Mouse (Mus musculus) brain, embryonic 14.5 days (tissue): ENCODE measurements around the gene Zbtb16. TPM values are rescaled to one million over a fixed set of nuclear protein-coding genes. Genes with fewer than 3 reads are reported as not detected.

Experiments
- DNase-seq: peaks from one replicate; pipeline ENCODE4 v3.0.0-alpha.2; 2011; ENCODE audit warnings: low read depth
- CTCF ChIP-seq: fragments of 200-500 bp; IDR thresholded peaks from 2 replicates; pipeline ENCODE4 v1.5.1; 2012; ENCODE audit warnings: inconsistent platforms, mild to moderate bottlenecking, moderate library complexity, borderline replicate concordance; ENCODE audit not compliant: insufficient read depth, insufficient read length; ENCODE audit errors: extremely low read depth
- POLR2A ChIP-seq: fragments of 200-500 bp; IDR thresholded peaks from 2 replicates; pipeline ENCODE4 v1.6.1; 2012; ENCODE audit warnings: mild to moderate bottlenecking, inconsistent platforms, borderline replicate concordance; ENCODE audit not compliant: poor library complexity, insufficient read depth, insufficient read length, severe bottlenecking; ENCODE audit errors: extremely low read depth
- polyA plus RNA-seq: library from polyadenylated mRNA; depleted of rRNA; stranded (reverse); fragments of >200 nt; gene quantifications from 2 replicates; pipeline ENCODE4 v1.2.3, GENCODE M21; 2012

Gene Zbtb16
- polyA plus RNA-seq, 1 experiment, result 4.1 TPM

DNA sequence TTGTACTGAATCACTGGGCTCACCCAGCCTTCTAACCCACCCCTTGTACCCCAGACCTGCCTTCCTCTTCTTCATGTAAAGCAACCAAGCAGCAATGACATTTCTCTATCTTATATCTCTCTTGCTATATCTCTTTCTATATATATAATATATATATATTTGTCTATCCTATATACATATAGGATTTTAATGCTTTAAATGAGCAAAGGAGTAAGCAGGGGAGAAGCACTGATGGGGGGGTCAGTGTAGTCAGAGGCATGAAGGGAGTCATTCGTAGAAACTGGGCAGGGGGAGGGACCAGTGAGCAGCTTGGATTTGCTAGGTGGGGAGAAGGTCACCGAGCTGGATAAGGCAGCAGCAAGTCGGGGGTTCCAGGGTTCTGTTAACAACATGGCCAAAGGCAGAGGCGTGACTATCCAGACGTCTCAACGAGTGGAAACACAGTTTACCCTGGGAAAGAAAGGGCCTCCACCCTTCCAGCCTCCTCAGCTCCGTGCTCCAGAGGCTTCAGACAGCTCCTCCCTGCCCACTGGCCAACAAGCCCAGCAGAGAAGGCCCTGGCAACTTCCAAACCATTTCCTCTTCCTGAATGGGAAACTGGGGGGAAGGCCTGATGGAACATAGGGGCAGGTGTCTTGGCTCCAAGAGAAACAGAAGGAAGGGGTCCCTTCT, 182.5 kb downstream of the Zbtb16 start:
- no peak for DNase-seq

DNA sequence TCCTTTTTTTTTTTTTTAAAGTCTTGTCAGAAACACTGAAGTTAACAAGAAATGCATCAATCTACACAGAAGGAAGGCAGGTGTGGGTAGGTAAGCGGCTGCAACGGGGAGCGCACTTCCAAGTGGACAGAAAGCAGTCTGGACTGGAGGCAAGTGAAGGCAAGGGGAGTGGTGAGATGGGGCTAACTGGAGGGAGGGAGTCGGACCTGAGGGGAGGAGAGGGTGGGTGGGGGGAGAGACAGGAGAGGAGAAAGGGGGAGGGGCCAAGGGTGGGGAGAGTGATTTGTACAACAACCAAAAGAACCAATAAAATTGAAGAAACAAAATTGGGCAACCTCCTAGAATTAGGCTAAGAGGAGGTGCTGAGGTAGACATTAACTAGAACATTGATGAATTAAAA, 184.0 kb downstream of the Zbtb16 start:
- no peak for DNase-seq
- TF ChIP-seq POLR2A, result no peak
- no peak for TF ChIP-seq CTCF

More for the DNA sequence above, 182.5 kb downstream of the Zbtb16 start:
- TF ChIP-seq CTCF (no peak), POLR2A (no peak)

DNA sequence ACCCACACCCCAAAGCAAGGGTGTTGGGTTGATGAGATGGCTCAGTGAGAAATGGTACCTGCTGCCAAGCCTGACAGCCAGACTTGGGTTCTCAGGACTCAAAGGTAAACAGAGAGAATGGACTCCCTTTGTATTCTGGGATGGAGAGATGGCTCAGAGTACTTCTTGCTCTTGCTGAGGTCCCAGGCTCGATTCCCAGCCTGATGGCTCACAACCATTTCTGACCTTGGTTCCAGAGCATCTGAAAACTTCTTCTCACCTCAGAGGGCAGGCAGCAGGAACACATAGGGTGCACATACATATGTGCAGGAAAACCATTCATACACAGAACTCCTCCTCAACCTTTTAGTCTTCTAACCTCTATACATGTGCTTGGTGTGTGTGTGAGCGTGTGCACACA, 185.2 kb downstream of the Zbtb16 start:
- TF ChIP-seq POLR2A, result no peak
- no peak for TF ChIP-seq CTCF
- DNase-seq, result no peak

DNA sequence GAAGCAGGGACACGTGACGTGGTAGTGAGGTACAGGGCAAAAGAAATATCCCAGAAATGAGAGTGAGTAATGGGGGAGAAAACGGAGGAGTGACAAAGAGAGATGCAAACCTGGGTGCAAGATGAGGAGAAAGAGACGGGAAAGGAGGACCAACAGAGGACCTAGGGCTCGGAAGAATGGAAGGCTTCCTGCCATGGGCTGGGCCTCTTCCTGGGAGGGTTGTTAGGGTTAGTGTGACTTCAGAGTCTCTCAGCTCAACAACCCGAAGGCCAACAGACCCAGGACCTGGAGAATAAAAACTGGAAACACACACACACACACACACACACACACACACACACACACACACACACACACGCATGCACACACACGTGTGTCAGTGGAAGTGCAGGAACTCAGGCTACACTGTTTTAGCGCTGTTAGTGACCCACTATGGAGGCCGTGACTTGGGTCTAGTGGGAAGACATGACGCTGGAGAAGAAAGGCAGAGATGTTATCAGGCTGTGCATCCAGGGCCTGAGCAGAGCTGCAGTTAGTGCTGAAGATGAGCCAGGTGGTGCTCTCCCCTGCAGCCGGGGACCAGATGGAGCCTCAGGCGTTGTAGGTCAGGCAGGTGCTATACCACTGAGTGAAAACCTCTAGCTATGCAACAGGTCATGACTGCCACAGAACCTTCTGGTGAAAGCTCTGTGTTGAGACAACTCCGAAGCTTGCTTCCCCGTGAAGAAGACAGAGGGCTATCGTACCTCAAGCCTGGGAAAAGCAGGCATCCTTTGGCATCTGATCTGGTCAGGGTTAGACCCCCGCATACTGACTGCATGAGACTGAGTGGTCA, 186.0 kb downstream of the Zbtb16 start:
- peak; percentile 14 for DNase-seq
- no peak for TF ChIP-seq POLR2A

- TF ChIP-seq CTCF (no peak), POLR2A (no peak)
- peak; percentile 81 for DNase-seq
Observed at GRCm38 (mm10) chr9:48649098-48649766, 186.8 kb downstream of the Zbtb16 start.

GRCm38 (mm10) chr9:48648285-48649097, 187.5 kb downstream of the Zbtb16 start:
- peak; percentile 41 for DNase-seq
- TF ChIP-seq CTCF (no peak), POLR2A (no peak)

DNA sequence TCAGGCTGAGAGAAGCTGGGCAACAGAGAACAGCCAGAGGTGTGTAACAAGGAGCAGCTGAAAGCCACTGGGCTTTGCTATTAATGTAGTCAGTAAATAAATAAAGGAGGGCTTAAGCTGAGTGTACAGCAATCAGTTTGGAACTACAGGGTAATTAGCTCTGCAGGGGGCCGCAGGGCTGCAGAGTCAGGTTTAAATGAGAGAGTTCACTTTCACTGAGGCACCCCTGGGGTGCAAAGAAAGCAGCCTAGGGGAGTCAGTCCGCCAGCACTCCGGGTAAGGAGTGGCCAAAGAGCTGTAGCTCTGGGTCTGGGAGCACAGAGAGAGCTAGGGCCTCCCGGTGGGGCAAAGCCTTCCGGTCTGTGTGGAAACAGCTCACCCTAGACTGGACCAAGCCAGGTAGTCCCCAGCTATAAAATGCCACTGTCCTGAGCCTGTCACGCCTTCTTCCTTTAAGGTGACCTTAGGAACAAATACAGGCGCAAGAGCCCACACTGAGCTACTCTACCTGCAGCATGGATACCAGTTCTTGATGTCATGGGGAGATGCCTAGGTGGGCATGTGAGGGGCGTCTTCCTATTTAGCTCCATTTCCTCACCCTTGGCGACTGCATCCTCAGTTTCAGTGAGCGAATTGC, 188.3 kb downstream of the Zbtb16 start:
- no peak for TF ChIP-seq POLR2A
- no peak for TF ChIP-seq CTCF
- peak; percentile 57 for DNase-seq

DNA sequence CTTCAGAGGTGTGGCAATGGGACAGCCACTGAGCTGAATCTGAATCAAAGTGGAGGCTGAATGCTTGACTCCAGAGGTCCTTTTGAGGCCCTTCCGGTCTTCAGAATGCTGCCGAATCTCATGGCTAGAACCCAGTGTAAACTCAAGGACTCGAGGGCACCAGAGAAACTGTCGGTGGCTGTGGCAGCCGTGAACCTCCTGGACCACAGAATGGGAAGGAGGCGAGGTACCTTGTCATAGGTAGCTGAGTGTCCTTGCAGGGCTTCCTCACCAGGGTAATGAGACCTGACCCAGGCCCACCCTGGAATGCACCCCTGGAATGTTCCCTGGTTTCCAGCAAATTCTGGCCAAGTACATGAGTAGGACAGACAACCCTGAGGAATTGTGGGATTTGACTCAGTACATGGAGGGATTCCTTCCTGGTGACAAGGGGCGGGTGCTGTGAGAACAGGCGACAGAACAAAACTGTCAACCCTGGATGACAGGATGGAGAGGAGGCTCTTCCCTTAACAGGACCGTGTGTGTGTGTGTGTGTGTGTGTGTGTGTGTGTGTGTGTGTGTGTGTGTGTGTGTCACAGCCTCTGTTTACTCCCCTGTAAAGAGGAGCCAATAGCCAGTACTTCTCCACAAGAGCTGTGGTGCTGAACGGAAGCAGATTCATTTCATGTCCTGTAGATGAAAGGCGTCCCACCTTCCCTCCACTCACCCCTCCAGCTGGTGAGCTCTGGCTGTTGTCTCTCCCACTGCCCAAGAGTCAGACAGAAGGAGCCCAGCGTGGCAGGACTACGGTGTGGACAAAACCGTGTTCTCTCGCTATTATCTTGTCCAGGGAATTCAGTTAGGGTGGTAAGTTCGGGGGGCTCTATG, 189.0 kb downstream of the Zbtb16 start:
- peak; percentile 20 for DNase-seq
- no peak for TF ChIP-seq CTCF
- TF ChIP-seq POLR2A, result no peak

DNA sequence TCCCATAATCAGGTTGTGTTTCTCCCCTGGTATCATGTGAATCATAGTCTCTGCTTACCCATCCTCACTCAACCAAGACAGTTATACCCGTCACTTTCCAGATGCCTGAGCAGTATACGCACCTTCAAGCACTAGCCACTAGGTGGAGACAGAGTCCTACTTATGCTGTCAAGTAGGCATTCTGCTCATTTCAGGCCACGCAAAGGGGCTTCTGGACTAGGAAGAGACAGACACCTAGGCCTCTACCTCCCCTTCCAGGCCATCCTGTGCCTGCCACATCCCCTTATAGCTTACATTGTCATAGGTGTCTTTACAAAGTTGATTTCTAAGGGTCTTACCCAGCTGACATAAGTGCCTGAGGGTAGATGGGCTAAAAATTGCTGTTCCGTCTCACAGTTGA, 189.8 kb downstream of the Zbtb16 start:
- TF ChIP-seq CTCF (peak; percentile 90), POLR2A (no peak)
- peak; percentile 94 for DNase-seq
